Mouse (Mus musculus) spleen, postnatal 0 days (tissue): ENCODE data around the gene Ctrc. TPM values are rescaled to one million over a fixed set of nuclear protein-coding genes. Genes with fewer than 3 reads are reported as not detected.

ENCODE experiments used
- polyA plus RNA-seq: library from polyadenylated mRNA; unstranded; fragments of >200 nt; fragmentation: Nextera tagmentation; extraction: Ambion mirVana; gene quantifications from 2 replicates; pipeline ENCODE4 v1.2.1, GENCODE M21; 2015

Gene Ctrc
- polyA plus RNA-seq = not detected in 2 replicates

GRCm38 (mm10) chr4:141845999-141846398 is at the start of gene Ctrc:
Gene Ctrc (minus strand): TSS chr4:141846359.

GRCm38 (mm10) chr4:141874601-141875460 is 28.7 kb upstream of the Ctrc start, which contains the start of gene Efhd2:
Gene Efhd2 (minus strand): TSS chr4:141874920.

GRCm38 (mm10) chr4:141826060-141826459 is 20.1 kb downstream of the Ctrc start, which contains the start of gene Cela2a:
Gene Cela2a (minus strand): TSS chr4:141826160.

GRCm38 (mm10) chr4:141793282-141794151 is 52.6 kb downstream of the Ctrc start, which contains the start of gene Casp9:
Gene Casp9 (plus strand): TSS chr4:141793612.

GRCm38 (mm10) chr4:141790524-141790990 is 55.6 kb downstream of the Ctrc start, which contains the start of gene Dnajc16:
Gene Dnajc16 (minus strand): TSS chr4:141790931.

Other genes with a start within 250 kb of the Ctrc start
- gene Fblim1, start 240.3 kb downstream of the Ctrc start, polyA plus RNA-seq = 12.8 and 15.0 TPM in 2 replicates
- gene Tmem82, start 227.7 kb downstream of the Ctrc start, polyA plus RNA-seq = 0.57 TPM in 2 replicates
- gene Slc25a34, start 222.5 kb downstream of the Ctrc start, polyA plus RNA-seq = 0.14 and 0.15 TPM in 2 replicates
- 3.2 and 3.5 TPM in 2 replicates for gene Plekhm2, start 181.5 kb downstream of the Ctrc start, polyA plus RNA-seq
- gene Rsc1a1, start 160.8 kb downstream of the Ctrc start, polyA plus RNA-seq = not detected in 2 replicates
- gene Ddi2, start 122.9 kb downstream of the Ctrc start, polyA plus RNA-seq = 12.9 and 13.9 TPM in 2 replicates
- 0.22 and 0.29 TPM in 2 replicates for gene Agmat, start 99.7 kb downstream of the Ctrc start, polyA plus RNA-seq
- 2.1 and 3.0 TPM in 2 replicates for gene Dnajc16, start 55.4 kb downstream of the Ctrc start, polyA plus RNA-seq
- gene Casp9, start 52.7 kb downstream of the Ctrc start, polyA plus RNA-seq = 13.2 and 14.3 TPM in 2 replicates
- 86.9 and 249 TPM in 2 replicates for gene Cela2a, start 20.2 kb downstream of the Ctrc start, polyA plus RNA-seq
- gene Efhd2, start 28.6 kb upstream of the Ctrc start, polyA plus RNA-seq = 71.6 and 81.3 TPM in 2 replicates
- gene Fhad1, start 168.7 kb upstream of the Ctrc start, polyA plus RNA-seq = 0.32 TPM in 1 of 2 replicates, not detected in the other
- gene Tmem51, start 237.9 kb upstream of the Ctrc start, polyA plus RNA-seq = 9.8 and 10.9 TPM in 2 replicates